Mouse (Mus musculus) ZHBTc4 (cell line): ENCODE data around the gene Pvr.
A peak's percentile ranks its signal among the peaks of the same experiment; 100 is the strongest.

ENCODE experiments used
- DNase-seq: peaks from one replicate; pipeline ENCODE4 v3.0.0-alpha.2; 2011; ENCODE audit warnings: low read depth, low spot score

Pvr gene

GRCm38 (mm10) chr7:19920506-19921261, at the start of gene Pvr:
Gene Pvr, minus strand, starts transcription at chr7:19921160.
- DNase-seq, result peak; percentile 94

GRCm38 (mm10) chr7:19970196-19970595, 49.2 kb upstream of the Pvr start:
- no peak for DNase-seq

GRCm38 (mm10) chr7:19969541-19970090, 48.7 kb upstream of the Pvr start:
- DNase-seq, result peak; percentile 85

- no peak for DNase-seq
These were observed 48.1 kb upstream of the Pvr start for GRCm38 (mm10) chr7:19969106-19969505.

- no peak for DNase-seq
These were observed 44.1 kb upstream of the Pvr start, which contains the start of gene Ceacam20 for GRCm38 (mm10) chr7:19964985-19965579. Gene Ceacam20, plus strand, starts transcription at chr7:19965412.

GRCm38 (mm10) chr7:19962423-19962822, 41.5 kb upstream of the Pvr start:
- DNase-seq, result no peak

- DNase-seq, result peak; percentile 89
These were observed 35.4 kb upstream of the Pvr start for GRCm38 (mm10) chr7:19956341-19956781.

- DNase-seq, result no peak
These were observed 34.9 kb upstream of the Pvr start for GRCm38 (mm10) chr7:19955861-19956260.

GRCm38 (mm10) chr7:19953054-19953453, 32.1 kb upstream of the Pvr start:
- DNase-seq, result peak; percentile 29

- DNase-seq, result no peak
These were observed 31.5 kb upstream of the Pvr start for GRCm38 (mm10) chr7:19952320-19952986.

- peak; percentile 46 for DNase-seq
These were observed 29.6 kb upstream of the Pvr start, which contains the start of gene Igsf23 for GRCm38 (mm10) chr7:19950589-19950988. Gene Igsf23, minus strand, starts transcription at chr7:19950756.

GRCm38 (mm10) chr7:19949996-19950395, 29.0 kb upstream of the Pvr start:
- DNase-seq, result peak; percentile 31

GRCm38 (mm10) chr7:19948956-19949355, 28.0 kb upstream of the Pvr start:
- no peak for DNase-seq

GRCm38 (mm10) chr7:19945821-19946515, 25.0 kb upstream of the Pvr start:
- DNase-seq, result no peak

- no peak for DNase-seq
These were observed 24.2 kb upstream of the Pvr start for GRCm38 (mm10) chr7:19945201-19945600.

GRCm38 (mm10) chr7:19944709-19945108, 23.7 kb upstream of the Pvr start:
- no peak for DNase-seq

- DNase-seq, result no peak
These were observed 19.3 kb upstream of the Pvr start for GRCm38 (mm10) chr7:19940256-19940655.

GRCm38 (mm10) chr7:19939555-19940235, 18.7 kb upstream of the Pvr start:
- DNase-seq, result no peak

- DNase-seq, result peak; percentile 84
These were observed 16.4 kb upstream of the Pvr start for GRCm38 (mm10) chr7:19937229-19937821.

- DNase-seq, result peak; percentile 49
These were observed 15.0 kb upstream of the Pvr start for GRCm38 (mm10) chr7:19935961-19936360.
